Mouse (Mus musculus): ENCODE measurements around the gene Set. TPM values are rescaled to one million over a fixed set of nuclear protein-coding genes. Genes with fewer than 3 reads are reported as not detected.
A peak's percentile ranks its signal among the peaks of the same experiment; 100 is the strongest.

The Set gene
- polyA plus RNA-seq, 1 experiment: 37.4 TPM

DNA sequence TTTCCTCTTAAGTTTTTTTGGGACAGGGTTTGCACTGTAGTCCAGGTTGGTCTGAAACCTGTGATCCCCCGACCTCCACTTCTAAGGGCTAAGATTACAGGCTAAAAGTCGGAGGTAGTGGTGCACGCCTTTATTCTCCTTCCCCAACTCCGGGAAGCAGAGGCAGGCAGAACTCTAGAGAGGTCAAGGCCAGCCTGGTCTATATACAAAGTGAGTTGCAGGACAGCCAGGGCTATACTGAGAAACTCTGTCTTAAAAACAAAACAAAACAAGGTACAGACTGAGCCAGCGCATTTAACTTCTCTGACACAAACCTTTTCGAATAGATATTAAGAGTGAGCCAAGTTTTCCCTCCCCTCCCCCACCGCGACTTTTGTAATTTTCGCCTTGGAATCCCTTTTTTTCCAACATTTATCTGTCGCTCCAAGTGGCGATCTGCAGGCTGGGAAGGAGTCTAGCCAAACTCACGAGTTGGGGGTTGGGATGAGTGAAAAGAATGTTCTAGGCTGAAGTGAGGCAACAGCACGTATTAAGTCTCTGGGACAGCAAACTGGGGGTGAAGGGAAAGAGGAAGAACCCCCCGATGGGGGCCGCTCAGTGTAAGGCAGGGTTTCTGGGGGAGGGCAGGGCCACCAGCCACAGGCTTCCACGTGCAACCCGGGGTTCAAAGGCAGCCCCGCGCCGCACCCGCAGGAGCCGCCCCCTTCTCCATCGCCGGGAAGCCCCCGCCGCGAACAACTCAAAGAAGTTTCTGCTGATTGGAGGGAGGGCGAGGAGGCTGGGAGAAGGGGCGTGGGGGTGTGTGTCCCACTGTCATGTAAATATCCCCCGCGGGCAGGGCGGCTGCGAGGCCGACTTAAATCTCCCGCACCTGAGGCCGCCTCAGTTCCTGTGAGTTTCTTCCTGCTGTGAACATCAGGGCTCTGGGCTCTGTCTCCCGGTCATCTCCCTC, 4.3 kb downstream of the Set start:
- WGBS: 10% methylated on average over 36 of the region's 37 CpGs
- DNase-seq: peak; percentile 42
- Histone ChIP-seq H3K27me3 (replicated peaks; ENCODE audit: control insufficient read depth, insufficient read depth, low read length) (no peaks in the 10 kb centered on the region), H3K36me3 (ENCODE audit: control insufficient read depth, insufficient read depth, low read length) (no peaks in the 10 kb centered on the region), H3K27ac (ENCODE audit: insufficient read depth, low read depth, low read length) (peak overlapping the region; percentile 76), H3K4me1 (ENCODE audit: control insufficient read depth, insufficient read depth, low read length) (peaks cover 12% of the 10 kb centered on the region), H3K4me3 (ENCODE audit: insufficient read depth, low read depth, low read length) (peak overlapping the region; percentile 64)
- TF ChIP-seq POLR2A (IDR thresholded peaks at IDR 0.05; ENCODE audit: low read depth, low read length): no peak
- TF ChIP-seq CTCF (conservative IDR thresholded peaks at IDR 0.05; ENCODE audit: insufficient read depth, insufficient read length, low read depth, low read length): no peak

DNA sequence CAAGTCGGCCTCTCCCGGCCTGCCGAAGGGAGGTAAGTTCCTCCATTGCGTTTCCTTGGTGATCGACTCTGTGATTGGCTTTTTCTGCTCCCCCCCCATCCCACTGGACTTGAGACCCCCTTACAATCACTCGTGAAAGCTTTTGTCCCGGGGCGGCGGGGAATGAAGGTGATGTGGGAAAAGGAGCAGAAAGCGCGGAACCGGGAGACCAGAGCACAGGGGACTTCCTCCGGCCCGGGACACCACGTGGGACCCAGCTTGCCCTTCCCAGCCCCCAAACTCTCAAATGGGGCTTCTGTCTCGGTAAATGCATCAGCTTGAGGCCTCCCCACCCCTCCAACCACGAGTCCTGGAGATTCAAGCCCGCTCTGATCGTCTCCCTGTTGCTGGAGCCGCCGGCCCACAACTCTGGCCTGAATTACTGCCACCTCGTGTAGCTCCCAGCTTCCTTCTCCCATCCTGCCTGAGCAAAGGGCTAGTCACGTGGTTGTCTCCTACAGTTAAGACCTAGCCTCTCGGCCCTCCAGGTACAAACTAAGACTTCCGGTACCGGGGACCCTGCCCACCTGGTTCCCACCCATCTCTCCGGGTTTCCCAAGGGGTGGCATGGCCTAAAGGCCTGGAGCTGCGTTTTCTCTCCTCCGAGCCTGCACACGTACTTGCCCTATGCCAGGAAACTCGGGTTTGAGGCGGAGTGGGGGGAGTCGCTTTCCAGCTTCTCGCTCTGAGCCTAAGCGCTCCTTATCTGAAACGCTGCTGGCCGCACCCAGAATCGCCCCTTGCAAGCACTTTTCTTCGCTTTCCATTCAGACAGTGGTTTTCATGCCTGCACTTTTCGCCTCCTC, 5.3 kb downstream of the Set start:
- TF ChIP-seq CTCF (conservative IDR thresholded peaks at IDR 0.05; ENCODE audit: insufficient read depth, insufficient read length, low read depth, low read length) (0 out of 2 replicates have a peak, but pooled peaks have one; percentile 6), POLR2A (IDR thresholded peaks at IDR 0.05; ENCODE audit: low read depth, low read length) (peak; percentile 29)
- Histone ChIP-seq H3K27ac (ENCODE audit: insufficient read depth, low read depth, low read length) (peak overlapping the region; percentile 76), H3K36me3 (ENCODE audit: control insufficient read depth, insufficient read depth, low read length) (no peaks in the 10 kb centered on the region), H3K27me3 (replicated peaks; ENCODE audit: control insufficient read depth, insufficient read depth, low read length) (no peaks in the 10 kb centered on the region), H3K4me3 (ENCODE audit: insufficient read depth, low read depth, low read length) (peak overlapping the region; percentile 64), H3K4me1 (ENCODE audit: control insufficient read depth, insufficient read depth, low read length) (peaks cover 12% of the 10 kb centered on the region)
- WGBS: under 1% methylated on average over 40 of the region's 40 CpGs
- DNase-seq: peak; percentile 85

DNA sequence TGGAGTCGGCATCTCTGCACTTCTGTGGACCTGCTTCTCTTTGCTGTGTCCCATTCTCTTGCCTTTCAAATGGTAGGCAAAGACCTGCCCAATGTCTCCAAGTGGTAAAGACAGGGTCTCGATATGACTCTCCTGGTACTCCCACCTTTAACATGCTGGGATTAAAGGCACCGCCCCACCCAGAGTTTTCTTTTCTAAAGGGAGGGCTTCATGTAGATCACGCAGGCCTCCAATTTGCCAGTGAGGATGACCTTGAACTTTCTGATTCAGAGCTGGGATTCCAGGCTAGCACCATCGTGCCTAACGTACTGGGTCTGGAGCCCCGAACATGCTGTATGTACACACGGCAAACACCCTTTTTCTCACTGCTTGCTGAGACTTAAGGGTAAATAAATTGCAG, 6.1 kb downstream of the Set start:
- no peaks in the 10 kb centered on the region for H3K36me3 ChIP-seq (ENCODE audit: control insufficient read depth, insufficient read depth, low read length)
- DNase-seq: no peak
- peak overlapping the region; percentile 64 for H3K4me3 ChIP-seq (ENCODE audit: insufficient read depth, low read depth, low read length)
- no peak for TF ChIP-seq POLR2A (IDR thresholded peaks at IDR 0.05; ENCODE audit: low read depth, low read length)
- TF ChIP-seq CTCF (conservative IDR thresholded peaks at IDR 0.05; ENCODE audit: insufficient read depth, insufficient read length, low read depth, low read length): no peak
- peak overlapping the region; percentile 76 for H3K27ac ChIP-seq (ENCODE audit: insufficient read depth, low read depth, low read length)
- 23% methylated on average over 8 of the region's 8 CpGs for WGBS
- H3K27me3 ChIP-seq (replicated peaks; ENCODE audit: control insufficient read depth, insufficient read depth, low read length): no peaks in the 10 kb centered on the region
- H3K4me1 ChIP-seq (ENCODE audit: control insufficient read depth, insufficient read depth, low read length): peaks cover 12% of the 10 kb centered on the region

DNA sequence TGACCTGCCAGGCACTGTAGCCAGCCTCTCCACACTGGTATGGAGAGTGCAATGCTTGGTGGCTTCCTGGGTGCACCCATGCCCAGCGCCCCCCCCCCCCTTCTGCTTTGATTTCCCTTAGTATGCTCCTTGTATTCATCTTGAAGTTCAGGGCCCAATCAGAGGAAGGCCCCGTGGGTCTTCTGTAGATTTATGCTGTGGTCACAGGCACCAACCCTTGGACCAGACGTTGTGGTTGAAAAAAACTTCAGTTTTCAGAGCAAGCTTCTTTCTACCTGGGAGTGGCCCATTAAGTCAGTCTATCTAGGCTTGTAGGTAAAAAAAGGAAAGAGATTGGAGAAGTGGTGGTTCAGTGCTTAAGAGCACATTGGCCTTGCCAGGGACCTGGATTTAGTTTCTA, 6.6 kb downstream of the Set start:
- Histone ChIP-seq H3K4me1 (ENCODE audit: control insufficient read depth, insufficient read depth, low read length) (peaks cover 12% of the 10 kb centered on the region), H3K27me3 (replicated peaks; ENCODE audit: control insufficient read depth, insufficient read depth, low read length) (no peaks in the 10 kb centered on the region), H3K27ac (ENCODE audit: insufficient read depth, low read depth, low read length) (no peak overlapping the region), H3K4me3 (ENCODE audit: insufficient read depth, low read depth, low read length) (no peak overlapping the region), H3K36me3 (ENCODE audit: control insufficient read depth, insufficient read depth, low read length) (no peaks in the 10 kb centered on the region; the same call in 1 of the 2 replicates)
- DNase-seq: no peak
- WGBS: 38% methylated on average over 3 of the region's 3 CpGs
- TF ChIP-seq POLR2A (IDR thresholded peaks at IDR 0.05; ENCODE audit: low read depth, low read length): no peak
- TF ChIP-seq CTCF (conservative IDR thresholded peaks at IDR 0.05; ENCODE audit: insufficient read depth, insufficient read length, low read depth, low read length): no peak

DNA sequence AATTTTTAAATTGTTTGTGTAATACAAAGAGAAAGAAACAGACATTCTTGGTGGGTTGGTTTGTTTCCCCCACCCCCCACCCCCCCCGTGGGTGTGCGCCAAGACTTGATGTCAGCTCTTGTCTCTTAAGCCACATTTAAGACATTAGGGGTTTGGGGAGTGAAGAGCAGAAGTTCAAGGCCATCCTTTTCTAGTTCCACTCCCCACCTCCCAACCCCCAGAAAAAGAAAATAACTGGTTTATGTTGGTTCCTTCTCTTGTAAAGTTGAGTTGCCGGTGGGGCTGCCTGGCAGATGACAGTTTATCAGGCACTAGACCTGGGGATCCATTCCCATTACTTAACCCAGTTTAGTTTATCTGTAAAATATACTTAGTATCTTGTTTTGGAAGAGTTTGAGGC, 7.1 kb downstream of the Set start:
- 69% methylated on average over 3 of the region's 3 CpGs for WGBS
- Histone ChIP-seq H3K36me3 (ENCODE audit: control insufficient read depth, insufficient read depth, low read length) (no peaks in the 10 kb centered on the region; the same call in 1 of the 2 replicates), H3K4me1 (ENCODE audit: control insufficient read depth, insufficient read depth, low read length) (peaks cover 12% of the 10 kb centered on the region), H3K27ac (ENCODE audit: insufficient read depth, low read depth, low read length) (no peak overlapping the region), H3K27me3 (replicated peaks; ENCODE audit: control insufficient read depth, insufficient read depth, low read length) (no peaks in the 10 kb centered on the region), H3K4me3 (ENCODE audit: insufficient read depth, low read depth, low read length) (no peak overlapping the region)
- TF ChIP-seq POLR2A (IDR thresholded peaks at IDR 0.05; ENCODE audit: low read depth, low read length) (no peak), CTCF (conservative IDR thresholded peaks at IDR 0.05; ENCODE audit: insufficient read depth, insufficient read length, low read depth, low read length) (no peak)
- DNase-seq: no peak

DNA sequence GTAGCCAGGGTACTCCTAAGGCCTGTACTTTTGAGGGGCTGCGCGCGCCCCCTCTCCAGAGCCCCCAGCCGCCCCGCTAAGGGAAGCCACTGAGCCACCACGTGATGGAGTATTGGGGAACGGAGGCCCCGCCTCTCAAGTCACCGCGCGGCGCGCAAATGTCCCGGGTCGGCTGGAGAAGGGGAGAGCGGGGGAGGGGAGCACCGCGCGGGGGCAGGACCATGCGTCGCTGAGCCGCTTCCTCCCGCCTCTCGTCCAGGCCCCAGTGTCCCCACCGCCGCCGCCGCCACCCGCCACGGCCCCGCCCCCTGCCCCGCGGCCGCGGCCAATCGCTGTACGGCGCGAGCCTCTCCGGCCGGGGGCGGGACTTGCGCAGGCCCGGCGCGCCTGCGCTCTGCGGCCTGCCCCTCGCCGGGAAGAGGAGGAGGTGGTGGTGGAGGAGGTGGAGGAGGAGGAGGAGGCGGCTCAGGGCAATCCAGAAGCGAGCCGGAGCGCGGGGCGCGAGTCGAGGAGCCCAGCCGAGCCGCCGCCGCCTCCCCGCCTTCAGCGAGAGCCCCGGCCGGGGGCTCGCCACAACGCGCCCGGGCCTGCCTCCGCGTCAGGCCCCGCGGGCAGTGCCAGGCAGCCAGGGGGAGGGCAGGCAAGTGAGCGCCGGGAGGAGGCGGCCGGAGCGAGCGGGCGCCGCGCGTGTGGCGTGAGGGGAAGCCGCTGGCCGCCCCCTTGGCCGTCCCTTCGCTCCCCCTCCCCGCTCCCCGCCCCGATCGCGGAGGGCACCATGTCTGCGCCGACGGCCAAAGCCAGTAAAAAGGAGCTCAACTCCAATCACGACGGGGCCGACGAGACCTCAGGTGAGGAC, 9.1 kb downstream of the Set start:
- DNase-seq: peak; percentile 98
- no peaks in the 10 kb centered on the region for H3K27me3 ChIP-seq (replicated peaks; ENCODE audit: control insufficient read depth, insufficient read depth, low read length)
- under 1% methylated on average over 86 of the region's 101 CpGs for WGBS
- H3K4me3 ChIP-seq (ENCODE audit: insufficient read depth, low read depth, low read length): peak overlapping the region; percentile 93
- peak overlapping the region; percentile 91 for H3K27ac ChIP-seq (ENCODE audit: insufficient read depth, low read depth, low read length)
- TF ChIP-seq CTCF (conservative IDR thresholded peaks at IDR 0.05; ENCODE audit: insufficient read depth, insufficient read length, low read depth, low read length) (no peak), POLR2A (IDR thresholded peaks at IDR 0.05; ENCODE audit: low read depth, low read length) (peak; percentile 46)
- H3K4me1 ChIP-seq (ENCODE audit: control insufficient read depth, insufficient read depth, low read length): peaks cover 9% of the 10 kb centered on the region
- no peaks in the 10 kb centered on the region; the same call in none of the 2 replicates for H3K36me3 ChIP-seq (ENCODE audit: control insufficient read depth, insufficient read depth, low read length)

Measured in kidney, adult 2 months (tissue).